Mouse (Mus musculus): ENCODE results near the gene Elp1. TPM values are rescaled to one million over a fixed set of nuclear protein-coding genes. Genes with fewer than 3 reads are reported as not detected.
A peak's percentile ranks its signal among the peaks of the same experiment; 100 is the strongest.

Elp1 gene
- total and polyA plus RNA-seq, 2 experiments from 2014 or later = 15.0 to 25.5 TPM

DNA sequence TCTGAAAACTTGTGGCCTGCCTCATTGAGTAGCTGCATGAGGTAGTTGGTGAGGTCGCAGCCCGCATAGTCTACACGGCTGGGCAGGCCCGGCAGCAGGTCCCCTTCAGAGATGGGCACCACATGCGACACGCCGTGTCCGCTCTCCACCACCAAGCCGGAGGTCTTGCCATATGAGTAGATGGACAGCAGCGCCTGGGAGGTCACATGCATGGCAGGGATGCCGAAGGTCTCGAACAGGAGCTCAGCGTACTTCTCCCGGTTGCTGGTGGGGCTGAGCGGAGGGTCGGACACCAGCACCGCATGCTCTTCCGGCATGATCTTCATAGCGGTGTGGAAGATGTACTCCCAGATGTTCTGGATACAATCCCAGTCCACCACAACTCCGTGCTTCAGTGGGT is 61.5 kb downstream of the Elp1 start:
- DNase-seq (ENCODE audit: low spot score) = no peak
- no peaks in the 10 kb centered on the region; the same call in 1 of the 2 replicates for H3K36me3 ChIP-seq (replicated peaks; ENCODE audit: control insufficient read depth, insufficient read depth, low read length)
- no peaks in the 10 kb centered on the region for H3K4me1 ChIP-seq (ENCODE audit: control insufficient read depth, insufficient read depth)
- no peak overlapping the region for H3K4me3 ChIP-seq (ENCODE audit: low read depth, low read length)
- H3K4me2 ChIP-seq (ENCODE audit: low read depth, low read length) = no peak overlapping the region
- H3K27ac ChIP-seq (ENCODE audit: low read depth) = no peak overlapping the region
- no peak overlapping the region for H3K9ac ChIP-seq (replicated peaks; ENCODE audit: low read depth, low read length)
- no peak for ATAC-seq (ENCODE audit: insufficient read depth, low read depth)
- WGBS = 97% methylated on average over 20 of the region's 20 CpGs
- TF ChIP-seq EP300 (IDR thresholded peaks at IDR 0.05; ENCODE audit: low read depth) (no peak), CTCF (IDR thresholded peaks at IDR 0.05; ENCODE audit: low read depth) (no peak)
- no peaks in the 10 kb centered on the region for H3K9me3 ChIP-seq (replicated peaks; ENCODE audit: control insufficient read depth, low read length)
- H3K27me3 ChIP-seq (ENCODE audit: control insufficient read depth, insufficient read depth, low read length) = no peaks in the 10 kb centered on the region

DNA sequence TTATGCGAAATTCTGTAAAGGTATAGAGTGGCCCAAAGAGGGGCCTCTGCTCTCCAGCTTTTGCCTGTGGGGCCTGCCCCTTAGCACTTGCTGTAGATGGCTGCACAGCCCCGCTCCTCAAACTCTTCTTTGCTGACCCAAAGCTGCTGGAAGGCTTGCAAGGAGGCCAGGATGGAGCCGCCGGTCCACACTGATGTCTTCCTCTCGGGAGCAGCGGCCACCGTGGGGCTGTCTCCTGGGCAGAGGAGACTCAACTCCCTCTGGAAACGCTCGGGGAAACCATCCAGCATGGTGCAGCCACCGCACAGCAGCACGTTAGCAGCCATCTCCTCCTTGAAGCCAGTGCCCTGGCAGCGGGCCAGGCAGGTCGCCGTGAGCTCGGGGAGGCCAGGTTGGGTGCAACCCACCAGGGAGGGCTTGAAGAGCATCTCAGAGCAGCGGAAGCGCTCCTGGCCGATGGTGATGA is 62.1 kb downstream of the Elp1 start, which contains the start of gene Gm26657:
TSS of gene Gm26657 (plus strand) at position 51 of the 466 bp plus-strand sequence.
- WGBS = 78% methylated on average over 18 of the region's 18 CpGs
- H3K9me3 ChIP-seq (replicated peaks; ENCODE audit: control insufficient read depth, low read length) = no peaks in the 10 kb centered on the region
- no peak within 1 kb of the TSS for H3K4me2 ChIP-seq (ENCODE audit: low read depth, low read length)
- ATAC-seq (ENCODE audit: insufficient read depth, low read depth) (no peak), DNase-seq (ENCODE audit: low spot score) (no peak)
- no peaks in the 10 kb centered on the region for H3K27me3 ChIP-seq (ENCODE audit: control insufficient read depth, insufficient read depth, low read length)
- TF ChIP-seq EP300 (IDR thresholded peaks at IDR 0.05; ENCODE audit: low read depth) = no peak
- TF ChIP-seq CTCF (IDR thresholded peaks at IDR 0.05; ENCODE audit: low read depth) = no peak
- no peak within 1 kb of the TSS for H3K27ac ChIP-seq (ENCODE audit: low read depth)
- H3K36me3 ChIP-seq (replicated peaks; ENCODE audit: control insufficient read depth, insufficient read depth, low read length) = no peaks in the 10 kb centered on the region; the same call in 1 of the 2 replicates
- no peaks in the 10 kb centered on the region for H3K4me1 ChIP-seq (ENCODE audit: control insufficient read depth, insufficient read depth)
- no peak within 1 kb of the TSS for H3K9ac ChIP-seq (replicated peaks; ENCODE audit: low read depth, low read length)
- H3K4me3 ChIP-seq (ENCODE audit: low read depth, low read length) = no peak within 1 kb of the TSS

DNA sequence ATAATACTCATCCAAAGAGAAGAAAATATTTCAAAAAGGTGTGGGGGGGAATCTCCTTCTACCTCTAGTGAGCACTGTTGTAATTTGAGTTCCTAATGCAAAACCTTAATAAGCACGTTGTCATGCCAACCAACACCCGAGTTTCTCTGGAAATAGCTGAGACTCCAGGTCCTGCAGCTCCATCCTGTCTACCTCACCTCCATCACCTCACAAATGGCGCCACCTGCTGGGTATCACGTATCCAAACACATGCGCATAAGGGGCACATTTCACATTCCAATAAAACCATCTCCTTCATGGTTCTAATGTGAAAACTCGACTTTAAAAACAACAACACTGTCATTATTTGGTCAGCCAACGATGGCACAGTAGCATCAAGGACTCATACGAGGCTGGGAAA is 76.3 kb downstream of the Elp1 start:
- H3K4me2 ChIP-seq (ENCODE audit: low read depth, low read length) = no peak overlapping the region
- H3K27ac ChIP-seq (ENCODE audit: low read depth) = no peak overlapping the region
- peaks cover 11% of the 10 kb centered on the region; the same call in 1 of the 2 replicates for H3K4me1 ChIP-seq (ENCODE audit: control insufficient read depth, insufficient read depth)
- TF ChIP-seq EP300 (IDR thresholded peaks at IDR 0.05; ENCODE audit: low read depth) (no peak), CTCF (IDR thresholded peaks at IDR 0.05; ENCODE audit: low read depth) (peak; percentile 38)
- no peaks in the 10 kb centered on the region for H3K9me3 ChIP-seq (replicated peaks; ENCODE audit: control insufficient read depth, low read length)
- no peaks in the 10 kb centered on the region for H3K27me3 ChIP-seq (ENCODE audit: control insufficient read depth, insufficient read depth, low read length)
- H3K4me3 ChIP-seq (ENCODE audit: low read depth, low read length) = no peak overlapping the region
- ATAC-seq (ENCODE audit: insufficient read depth, low read depth) (no peak), DNase-seq (ENCODE audit: low spot score) (no peak)
- no peak overlapping the region for H3K9ac ChIP-seq (replicated peaks; ENCODE audit: low read depth, low read length)
- WGBS = 58% methylated on average over 8 of the region's 8 CpGs
- no peaks in the 10 kb centered on the region for H3K36me3 ChIP-seq (replicated peaks; ENCODE audit: control insufficient read depth, insufficient read depth, low read length)

DNA sequence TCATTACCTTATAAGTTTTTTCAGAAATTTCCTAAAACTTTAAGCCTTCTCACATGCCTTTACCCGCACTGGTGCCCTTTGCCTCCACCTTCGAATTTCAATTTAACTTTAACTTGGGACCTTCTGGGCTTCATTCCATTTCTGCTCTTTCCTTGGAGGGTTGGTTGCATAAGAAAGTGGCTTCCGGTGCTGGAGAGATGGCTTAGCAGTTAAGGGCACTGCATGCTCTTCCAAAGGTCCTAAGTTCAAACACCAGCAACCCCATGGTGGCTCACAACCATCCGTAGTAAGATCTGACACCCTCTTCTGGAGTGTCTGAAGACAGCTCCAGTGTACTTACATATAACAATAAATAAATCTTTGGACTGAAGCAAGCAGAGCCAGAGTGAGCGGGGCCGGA is 78.9 kb downstream of the Elp1 start:
- TF ChIP-seq EP300 (IDR thresholded peaks at IDR 0.05; ENCODE audit: low read depth) (no peak), CTCF (IDR thresholded peaks at IDR 0.05; ENCODE audit: low read depth) (no peak)
- H3K36me3 ChIP-seq (replicated peaks; ENCODE audit: control insufficient read depth, insufficient read depth, low read length) = no peaks in the 10 kb centered on the region
- no peak overlapping the region for H3K27ac ChIP-seq (ENCODE audit: low read depth)
- ATAC-seq (ENCODE audit: insufficient read depth, low read depth) (no peak), DNase-seq (ENCODE audit: low spot score) (no peak)
- no peak overlapping the region for H3K4me3 ChIP-seq (ENCODE audit: low read depth, low read length)
- H3K4me2 ChIP-seq (ENCODE audit: low read depth, low read length) = no peak overlapping the region
- H3K27me3 ChIP-seq (ENCODE audit: control insufficient read depth, insufficient read depth, low read length) = no peaks in the 10 kb centered on the region
- no peak overlapping the region for H3K9ac ChIP-seq (replicated peaks; ENCODE audit: low read depth, low read length)
- no peaks in the 10 kb centered on the region for H3K9me3 ChIP-seq (replicated peaks; ENCODE audit: control insufficient read depth, low read length)
- peaks cover 33% of the 10 kb centered on the region for H3K4me1 ChIP-seq (ENCODE audit: control insufficient read depth, insufficient read depth)
- 90% methylated on average over 6 of the region's 6 CpGs for WGBS

DNA sequence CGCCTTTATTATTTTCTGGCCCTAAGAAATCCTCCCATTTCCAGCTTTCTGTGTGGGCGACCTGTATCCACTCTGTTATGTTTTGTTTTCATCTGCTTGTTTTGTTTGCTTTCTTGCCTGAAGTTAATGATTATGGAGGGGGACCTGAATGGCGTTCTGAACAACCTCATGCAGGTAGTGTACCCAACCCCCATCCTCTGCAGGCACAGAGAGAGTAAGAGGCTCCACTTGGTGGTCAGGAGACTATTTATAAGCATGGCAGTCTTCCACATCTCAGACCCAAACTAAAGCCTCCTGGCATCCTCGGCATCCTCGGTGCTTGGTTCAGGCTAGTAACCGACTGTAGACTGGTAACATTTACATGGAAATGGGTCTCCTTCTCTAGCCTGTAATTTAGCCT is 79.8 kb downstream of the Elp1 start:
- no peaks in the 10 kb centered on the region for H3K27me3 ChIP-seq (ENCODE audit: control insufficient read depth, insufficient read depth, low read length)
- no peaks in the 10 kb centered on the region for H3K9me3 ChIP-seq (replicated peaks; ENCODE audit: control insufficient read depth, low read length)
- peaks cover 36% of the 10 kb centered on the region for H3K4me1 ChIP-seq (ENCODE audit: control insufficient read depth, insufficient read depth)
- H3K4me3 ChIP-seq (ENCODE audit: low read depth, low read length) = no peak overlapping the region
- H3K9ac ChIP-seq (replicated peaks; ENCODE audit: low read depth, low read length) = no peak overlapping the region
- ATAC-seq (ENCODE audit: insufficient read depth, low read depth) (no peak), DNase-seq (ENCODE audit: low spot score) (peak; percentile 29)
- TF ChIP-seq EP300 (IDR thresholded peaks at IDR 0.05; ENCODE audit: low read depth) = no peak
- TF ChIP-seq CTCF (IDR thresholded peaks at IDR 0.05; ENCODE audit: low read depth) = no peak
- H3K4me2 ChIP-seq (ENCODE audit: low read depth, low read length) = no peak overlapping the region
- 49% methylated on average over 6 of the region's 6 CpGs for WGBS
- no peaks in the 10 kb centered on the region for H3K36me3 ChIP-seq (replicated peaks; ENCODE audit: control insufficient read depth, insufficient read depth, low read length)
- H3K27ac ChIP-seq (ENCODE audit: low read depth) = 0 out of 2 replicates have a peak overlapping the region, but pooled peaks have one; percentile 32

DNA sequence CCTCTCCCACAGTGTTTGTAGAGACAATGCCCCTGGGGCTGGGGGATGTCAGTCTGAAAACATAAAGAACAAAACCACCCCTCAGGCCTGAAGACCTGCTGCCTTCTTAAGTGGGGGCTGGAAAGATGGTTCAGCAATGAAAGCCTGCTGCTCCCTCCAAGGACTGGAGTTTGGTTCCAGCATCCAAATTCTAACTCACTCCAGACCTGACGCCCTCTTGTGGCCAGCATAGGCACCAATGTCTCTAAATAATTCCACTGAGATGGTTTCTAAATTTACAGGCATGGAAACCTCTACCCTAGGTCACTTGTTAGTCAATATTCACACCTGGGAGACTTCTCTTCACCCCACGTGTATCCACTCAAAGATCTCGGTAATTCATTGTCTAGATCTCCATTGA is 80.7 kb downstream of the Elp1 start:
- H3K36me3 ChIP-seq (replicated peaks; ENCODE audit: control insufficient read depth, insufficient read depth, low read length) = no peaks in the 10 kb centered on the region
- peaks cover 37% of the 10 kb centered on the region for H3K4me1 ChIP-seq (ENCODE audit: control insufficient read depth, insufficient read depth)
- DNase-seq (ENCODE audit: low spot score) (peak; percentile 35), ATAC-seq (ENCODE audit: insufficient read depth, low read depth) (no peak)
- no peak overlapping the region for H3K4me3 ChIP-seq (ENCODE audit: low read depth, low read length)
- peak; percentile 55 for TF ChIP-seq CTCF (IDR thresholded peaks at IDR 0.05; ENCODE audit: low read depth)
- TF ChIP-seq EP300 (IDR thresholded peaks at IDR 0.05; ENCODE audit: low read depth) = no peak
- no peaks in the 10 kb centered on the region for H3K27me3 ChIP-seq (ENCODE audit: control insufficient read depth, insufficient read depth, low read length)
- 38% methylated on average over 3 of the region's 3 CpGs for WGBS
- no peak overlapping the region for H3K4me2 ChIP-seq (ENCODE audit: low read depth, low read length)
- no peak overlapping the region for H3K27ac ChIP-seq (ENCODE audit: low read depth)
- no peaks in the 10 kb centered on the region for H3K9me3 ChIP-seq (replicated peaks; ENCODE audit: control insufficient read depth, low read length)
- no peak overlapping the region for H3K9ac ChIP-seq (replicated peaks; ENCODE audit: low read depth, low read length)

Data from heart, postnatal 0 days (tissue).